Mouse (Mus musculus) heart, adult 8-10 months (tissue): ENCODE measurements around the gene Camk1. TPM values are rescaled to one million over a fixed set of nuclear protein-coding genes. Genes with fewer than 3 reads are reported as not detected.

Experiments
- DNase-seq: peaks from one replicate; pipeline ENCODE4 v3.0.0; 2022; ENCODE audit warnings: low spot score
- total RNA-seq, 4 experiments: library from RNA; stranded (reverse); gene quantifications; 2 replicates each; pipeline ENCODE4 v1.2.4; 2022

The Camk1 gene
- total RNA-seq, 4 experiments from 2014 or later = 60.0 to 79.3 (median 71.7) TPM

DNA sequence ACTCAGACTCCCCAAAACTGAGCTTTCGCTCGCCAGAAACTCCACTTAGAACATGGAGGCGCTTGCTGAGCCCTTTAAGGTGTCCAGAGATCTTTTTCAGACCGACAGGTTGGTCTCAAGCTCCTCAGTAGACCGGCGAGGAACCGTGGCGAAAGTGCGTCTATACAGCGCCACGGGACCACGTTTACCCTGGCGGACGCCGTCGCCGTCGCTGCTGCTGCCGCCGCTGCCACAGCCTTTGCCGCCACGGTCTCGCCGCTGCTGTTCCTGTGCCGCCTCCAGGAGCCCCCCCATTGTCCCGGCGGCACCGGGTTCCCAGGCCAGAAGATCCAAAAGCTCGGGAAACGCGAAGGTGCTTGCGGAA is 36.8 kb downstream of the Camk1 start, which contains the start of gene Brpf1:
Brpf1 (plus strand) TSS at position 152 of the 364 bp plus-strand sequence.
- DNase-seq = no peak

DNA sequence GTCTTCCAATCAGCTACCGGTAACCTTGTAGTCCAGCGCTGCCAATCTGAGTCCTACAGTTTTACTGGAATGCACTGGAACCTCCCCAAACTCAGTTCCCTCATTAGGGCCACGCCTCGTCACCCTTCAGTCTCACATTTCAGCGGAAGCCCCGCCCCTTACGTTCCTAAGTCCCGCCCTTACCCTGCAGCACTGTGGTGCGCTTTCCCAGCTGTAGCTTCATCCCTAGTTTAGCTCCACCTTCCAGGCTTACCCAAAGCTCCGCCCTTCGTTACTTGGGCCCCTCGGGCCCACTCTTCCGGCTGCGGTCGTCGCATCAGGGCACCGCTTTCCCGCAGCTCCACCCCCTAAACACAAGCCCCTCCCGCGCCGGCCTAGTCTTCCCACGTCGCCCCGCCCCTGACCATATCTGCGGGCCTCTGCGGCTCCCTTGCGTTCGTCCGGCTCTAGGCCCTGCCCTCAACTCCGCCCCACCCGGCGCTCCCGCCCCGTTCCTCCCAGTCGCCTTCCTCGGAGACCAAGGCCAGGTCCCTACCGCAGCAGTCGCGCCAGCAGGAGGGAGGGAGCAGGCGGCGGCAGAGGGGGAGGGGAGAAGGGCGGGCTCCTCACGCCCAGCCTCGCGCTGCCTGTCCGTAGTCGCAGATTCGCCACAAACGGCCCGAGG is 37.3 kb downstream of the Camk1 start:
- DNase-seq = peak; percentile 99

DNA sequence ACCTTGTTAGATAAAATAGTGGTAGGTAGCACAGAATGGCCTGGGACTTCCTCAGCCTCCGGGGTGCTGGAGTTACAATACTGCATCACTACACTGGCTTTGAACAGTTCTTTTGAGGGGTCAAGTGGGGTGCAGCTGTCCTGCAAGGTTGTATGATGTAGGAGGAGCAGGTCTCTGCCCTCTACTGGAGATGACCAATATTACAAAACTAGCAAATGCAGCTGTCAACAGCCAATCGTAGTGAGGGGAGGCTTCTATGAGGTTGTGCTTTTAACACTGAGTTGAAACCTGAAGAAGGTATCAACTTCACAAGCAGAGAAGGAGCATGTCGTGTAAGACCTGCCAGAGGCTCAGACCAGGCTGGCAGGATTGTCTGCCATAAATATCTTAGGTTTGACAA is 41.5 kb downstream of the Camk1 start:
- DNase-seq = peak; percentile 36

DNA sequence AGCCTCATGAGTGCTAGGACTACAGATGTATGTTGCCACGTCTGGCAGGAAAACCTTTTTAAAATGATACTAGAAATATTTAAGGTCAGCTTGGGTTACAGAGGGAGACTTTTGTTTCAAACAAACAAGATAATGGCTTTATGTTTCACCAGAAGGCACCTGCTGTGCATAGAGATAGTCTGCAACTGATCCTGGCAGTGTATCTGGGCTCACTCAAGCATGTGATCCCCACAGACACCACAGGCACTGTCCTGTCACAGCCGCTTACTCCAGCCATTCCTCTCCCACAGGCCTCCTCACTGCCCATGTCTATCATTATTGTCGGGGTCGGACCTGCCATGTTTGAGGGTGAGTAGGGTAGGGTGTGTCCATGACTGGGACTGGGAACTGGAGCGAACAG is 42.4 kb downstream of the Camk1 start:
- DNase-seq = no peak

DNA sequence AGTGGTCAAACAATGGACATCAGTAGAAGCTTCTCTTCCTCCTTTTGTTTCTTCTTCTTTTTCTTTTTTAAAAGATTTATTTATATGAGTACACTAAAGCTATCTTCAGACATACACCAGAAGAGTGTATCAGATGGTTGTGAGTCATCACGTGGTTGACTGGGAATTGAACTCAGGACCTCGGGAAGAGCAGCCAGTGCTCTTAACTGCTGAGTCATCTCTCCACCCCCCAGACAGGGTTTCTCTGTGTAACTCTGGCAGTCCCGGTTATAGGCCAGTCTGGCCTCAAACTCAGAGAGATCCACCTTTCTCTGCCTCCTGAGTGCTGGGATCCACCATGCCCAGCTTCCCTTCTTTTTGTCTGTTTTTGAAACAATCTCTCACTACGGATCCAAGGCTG is 47.1 kb downstream of the Camk1 start:
- DNase-seq = no peak

DNA sequence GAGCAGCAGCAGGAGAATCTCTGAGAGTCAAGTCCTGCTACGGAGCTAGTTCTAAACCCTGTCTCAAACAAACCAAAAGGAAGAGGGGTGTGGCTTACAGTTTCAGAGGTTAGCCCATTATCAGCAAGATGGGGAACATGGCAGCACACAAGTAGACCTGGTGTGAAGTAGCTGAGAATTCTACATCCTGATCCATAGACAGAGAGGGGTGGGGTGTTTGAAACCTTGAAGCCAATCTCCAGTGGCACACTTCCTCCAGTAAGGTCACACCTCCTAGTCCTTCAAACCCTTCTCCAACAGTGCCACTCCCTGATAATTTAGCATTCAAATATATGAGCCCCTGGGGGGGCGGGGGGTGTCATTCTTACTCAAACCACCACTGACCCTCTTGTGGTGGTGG is 47.7 kb downstream of the Camk1 start:
- no peak for DNase-seq

DNA sequence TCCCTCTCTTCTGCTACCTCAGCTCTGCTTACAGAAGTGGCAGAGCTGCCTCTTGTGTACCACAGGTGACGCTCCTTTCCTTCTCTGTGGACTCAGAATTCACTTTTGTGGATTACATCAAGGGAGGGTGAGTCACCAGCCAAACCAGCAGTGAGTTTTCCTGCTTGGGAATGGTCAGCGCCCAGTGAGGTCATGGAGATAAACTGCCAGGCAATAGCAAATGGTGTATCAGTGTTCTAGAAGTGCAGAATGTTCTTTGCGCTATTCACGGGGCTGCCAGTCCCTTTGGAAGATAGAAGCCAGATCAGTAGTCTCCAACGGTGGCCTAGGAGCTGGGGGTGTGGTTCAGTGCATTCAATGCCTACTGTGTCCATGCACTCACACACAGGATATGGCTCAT is 50.8 kb downstream of the Camk1 start:
- peak; percentile 31 for DNase-seq

DNA sequence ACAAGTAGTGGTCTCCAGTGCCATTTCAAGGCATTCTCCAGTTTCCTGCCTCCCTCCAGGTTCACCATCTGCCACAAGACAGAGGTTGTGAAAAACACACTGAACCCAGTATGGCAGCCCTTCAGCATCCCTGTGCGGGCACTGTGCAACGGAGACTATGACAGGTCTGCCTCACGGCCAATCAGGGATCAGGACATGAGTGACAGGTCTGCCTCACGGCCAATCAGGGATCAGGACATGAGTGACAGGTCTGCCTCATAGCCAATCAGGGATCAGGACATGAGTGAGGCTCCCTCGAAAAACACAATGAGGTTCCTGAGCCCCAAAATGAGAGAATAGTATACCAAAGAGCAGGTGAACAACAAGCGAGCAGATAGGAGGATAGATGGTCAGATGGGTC is 53.4 kb downstream of the Camk1 start:
- DNase-seq = no peak

DNA sequence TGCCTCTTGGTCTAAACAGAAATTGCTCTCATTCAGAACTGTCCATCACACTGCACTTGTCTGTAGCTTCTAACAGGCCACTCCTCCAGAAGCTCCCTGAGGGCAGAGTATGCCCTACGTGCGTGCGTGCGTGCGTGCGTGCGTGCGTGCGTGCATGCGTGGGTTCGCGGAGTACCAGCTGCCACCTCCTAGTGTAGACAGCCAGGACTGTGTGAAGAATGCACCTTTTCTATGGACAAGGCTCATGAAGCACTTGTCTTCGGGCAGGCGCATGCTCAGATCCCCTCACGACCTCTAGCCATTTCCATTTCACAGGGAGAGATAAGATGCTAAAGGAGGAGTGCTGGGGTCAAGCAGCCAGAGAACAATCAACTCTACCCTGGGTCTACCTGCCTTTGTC is 54.4 kb downstream of the Camk1 start:
- no peak for DNase-seq

DNA sequence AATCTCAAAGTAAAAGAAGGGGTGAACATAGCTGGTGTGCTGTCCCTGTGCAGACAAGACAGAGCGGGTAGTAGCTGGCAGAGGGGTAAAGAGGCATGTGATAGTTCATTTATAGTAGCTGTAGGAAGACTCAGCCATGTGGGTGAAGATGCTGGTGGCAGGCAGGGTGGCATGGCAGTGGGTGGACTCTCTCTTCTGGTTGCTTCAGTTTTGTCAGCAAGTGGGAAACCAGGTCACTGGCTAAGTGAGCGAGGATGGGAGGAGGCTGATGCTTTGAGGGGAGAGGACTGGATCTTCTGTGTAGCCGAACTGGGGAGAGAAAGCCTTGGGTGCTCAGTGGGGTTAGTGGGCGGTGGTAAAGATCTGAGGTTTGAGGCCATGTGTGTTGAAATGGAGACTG is 56.5 kb downstream of the Camk1 start:
- no peak for DNase-seq

DNA sequence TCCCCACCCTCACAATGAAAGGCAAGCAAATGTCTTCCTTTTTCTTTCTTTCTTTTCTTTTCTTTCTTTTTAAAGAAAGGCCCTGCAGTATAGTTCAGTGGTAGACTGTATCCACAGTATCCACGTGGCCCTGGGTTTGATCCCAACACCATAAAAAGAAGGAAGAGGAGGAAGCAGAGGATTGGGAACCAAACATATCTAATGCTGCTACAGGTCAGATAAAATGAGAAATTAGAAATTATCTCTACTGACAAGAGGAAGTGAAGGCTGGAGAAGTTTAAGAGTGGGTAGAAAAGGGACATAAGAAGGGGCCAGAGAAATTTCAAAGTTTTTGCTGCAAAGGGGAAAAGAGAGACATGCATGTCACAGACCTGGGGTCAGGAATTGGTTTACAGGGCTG is 57.5 kb downstream of the Camk1 start:
- no peak for DNase-seq

DNA sequence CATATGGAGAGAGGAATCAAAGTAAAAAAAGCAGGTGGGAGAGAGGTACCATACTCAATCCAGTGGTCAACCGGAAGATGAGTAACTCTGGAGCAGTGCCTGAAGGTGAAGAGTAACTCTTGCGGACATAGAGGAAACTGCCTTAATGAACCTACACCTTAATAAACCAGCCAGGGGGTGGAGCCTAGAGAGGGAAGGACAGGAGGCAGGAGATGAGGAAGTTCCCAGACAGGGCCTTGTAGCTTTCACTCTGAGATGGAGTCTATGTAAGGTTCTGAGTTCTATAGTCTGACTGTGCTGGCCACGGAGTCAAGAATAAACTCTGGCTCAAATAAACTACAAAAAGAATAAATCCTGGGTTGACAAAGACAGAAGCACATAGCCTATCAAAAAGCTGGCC is 58.9 kb downstream of the Camk1 start:
- no peak for DNase-seq

Other genes with a start within 250 kb of the Camk1 start
- under 1 TPM; 0.29 to 0.59 (median 0.32) TPM for gene Lhfpl4, start 148.6 kb downstream of the Camk1 start, total RNA-seq
- 10 to 100 TPM; 15.1 to 18.3 (median 16.5) TPM for gene Mtmr14, start 106.1 kb downstream of the Camk1 start, total RNA-seq
- gene Cpne9, start 61.7 kb downstream of the Camk1 start, total RNA-seq = under 1 TPM in 1 of 4 experiments, not detected in 3; 0.25 TPM
- gene Brpf1, start 36.8 kb downstream of the Camk1 start, total RNA-seq = 10 to 100 TPM; 13.2 to 16.0 (median 14.7) TPM
- 1 to 10 TPM; 4.8 to 6.6 (median 5.0) TPM for gene Ogg1, start 17.0 kb downstream of the Camk1 start, total RNA-seq
- gene Tada3, start 33.9 kb upstream of the Camk1 start, total RNA-seq = 10 to 100 TPM; 20.7 to 23.8 (median 23.2) TPM
- 10 to 100 TPM; 58.5 to 72.8 (median 62.0) TPM for gene Arpc4, start 34.1 kb upstream of the Camk1 start, total RNA-seq
- gene Ttll3, start 45.3 kb upstream of the Camk1 start, total RNA-seq = 1 to 10 TPM in 1 of 4 experiments, under 1 TPM in 3; 0.44 to 1.0 (median 0.76) TPM
- gene Rpusd3, start 75.4 kb upstream of the Camk1 start, total RNA-seq = 10 to 100 TPM in 3 of 4 experiments, 1 to 10 TPM in 1; 8.2 to 11.7 (median 11.2) TPM
- 1 to 10 TPM; 3.1 to 5.7 (median 4.6) TPM for gene Cidec, start 91.8 kb upstream of the Camk1 start, total RNA-seq
- gene Jagn1, start 98.6 kb upstream of the Camk1 start, total RNA-seq = 10 to 100 TPM; 21.0 to 21.4 (median 21.1) TPM
- gene Il17re, start 114.5 kb upstream of the Camk1 start, total RNA-seq = 1 to 10 TPM in 2 of 4 experiments, under 1 TPM in 2; 0.60 to 2.0 (median 1.1) TPM
- gene Il17rc, start 127.4 kb upstream of the Camk1 start, total RNA-seq = 1 to 10 TPM; 5.6 to 9.9 (median 7.5) TPM
- 10 to 100 TPM; 53.9 to 63.4 (median 59.2) TPM for gene Creld1, start 139.3 kb upstream of the Camk1 start, total RNA-seq
- gene Prrt3, start 157.9 kb upstream of the Camk1 start, total RNA-seq = not detected
- gene Emc3, start 187.7 kb upstream of the Camk1 start, total RNA-seq = 10 to 100 TPM; 56.4 to 60.9 (median 57.3) TPM
- gene Fancd2, start 187.7 kb upstream of the Camk1 start, total RNA-seq = under 1 TPM; 0.06 to 0.79 (median 0.18) TPM